Mouse (Mus musculus): Measurements from ENCODE around the gene Nek10.
A peak's percentile ranks its signal among the peaks of the same experiment; 100 is the strongest.
"Not testable (repeated sequence)": the region's sequence is repeated elsewhere in the genome, so short reads cannot be mapped to it uniquely, and the experiment has no call there.

The Nek10 gene

DNA sequence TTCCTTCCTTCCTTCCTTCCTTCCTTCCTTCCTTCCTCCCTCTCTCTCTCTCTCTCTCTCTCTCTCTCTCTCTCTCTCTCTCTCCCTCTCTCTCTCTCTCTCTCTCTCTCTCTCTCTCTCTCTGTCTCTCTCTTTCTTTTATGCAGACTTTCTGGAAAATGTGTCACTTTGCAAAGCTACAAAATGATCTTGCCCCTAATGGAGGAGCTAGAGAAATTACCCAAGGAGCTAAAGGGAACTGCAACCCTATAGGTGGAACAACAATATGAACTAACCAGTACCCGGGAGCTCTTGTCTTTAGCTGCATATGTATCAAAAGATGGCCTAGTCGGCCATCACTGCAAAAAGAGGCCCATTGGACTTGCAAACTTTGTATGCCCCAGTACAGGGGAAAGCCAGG is at the start of gene Nek10:
TSS of gene Nek10 (plus strand) at position 301 of the 400 bp plus-strand sequence.
- not testable (repeated sequence) for DNase-seq (ENCODE audit: low read depth)

DNA sequence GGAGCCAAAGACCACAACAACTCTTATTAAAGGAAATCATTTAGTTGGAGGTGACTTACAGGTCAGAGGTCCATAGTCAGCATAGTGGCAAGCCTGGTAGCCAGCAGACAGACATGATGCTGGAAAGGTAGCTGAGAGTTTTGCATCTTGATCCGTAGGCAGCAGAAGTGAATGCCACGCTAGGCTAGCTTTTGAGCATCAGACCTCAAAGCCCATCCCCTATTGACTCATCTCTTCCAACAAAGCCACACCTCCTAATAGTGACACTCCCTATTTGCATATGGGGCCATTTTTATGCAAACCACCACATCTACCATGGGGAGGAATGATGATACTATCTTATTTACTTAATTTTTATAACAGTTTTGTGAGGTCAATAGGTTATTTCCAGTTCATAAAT is 22.0 kb upstream of the Nek10 start:
- no peak for DNase-seq (ENCODE audit: low read depth)

DNA sequence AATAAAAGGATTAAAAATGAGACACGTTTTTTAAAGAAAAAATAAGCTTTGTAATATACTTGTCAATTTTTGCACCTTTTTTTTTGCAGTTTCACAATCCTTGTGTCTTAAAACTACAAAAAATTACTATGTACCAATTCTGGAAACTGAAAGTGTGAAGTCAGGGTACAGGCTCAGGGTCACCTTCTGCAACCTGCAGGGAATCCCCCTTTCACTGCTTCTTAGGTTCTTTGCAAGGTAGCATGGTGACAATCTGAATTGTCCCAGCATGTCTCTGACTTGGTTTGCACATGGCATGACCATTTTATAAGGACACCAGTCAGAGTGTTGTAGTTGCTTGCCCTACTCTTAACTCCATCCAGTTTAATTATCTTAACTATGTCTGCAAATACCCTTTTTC is 19.0 kb upstream of the Nek10 start:
- no peak for DNase-seq (ENCODE audit: low read depth)

DNA sequence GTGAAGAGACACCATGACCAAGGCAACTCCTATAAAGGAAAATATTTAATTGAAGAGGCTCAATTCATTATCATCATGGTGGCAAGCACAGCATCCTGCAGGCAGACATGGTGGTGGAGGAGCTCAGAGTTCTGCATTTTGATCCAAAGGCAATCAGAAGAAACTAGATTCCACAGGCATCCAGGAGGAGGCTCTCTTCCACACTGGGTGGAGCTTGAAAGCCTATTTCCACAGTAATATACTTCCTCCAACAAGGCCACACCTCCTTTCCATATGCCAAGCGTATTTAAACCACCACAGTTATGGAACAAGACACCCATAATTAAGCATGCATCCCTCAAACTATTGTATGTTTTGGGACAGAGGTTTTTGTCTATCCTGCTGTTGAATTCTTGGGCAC is 16.2 kb upstream of the Nek10 start:
- no peak for DNase-seq (ENCODE audit: low read depth)

DNA sequence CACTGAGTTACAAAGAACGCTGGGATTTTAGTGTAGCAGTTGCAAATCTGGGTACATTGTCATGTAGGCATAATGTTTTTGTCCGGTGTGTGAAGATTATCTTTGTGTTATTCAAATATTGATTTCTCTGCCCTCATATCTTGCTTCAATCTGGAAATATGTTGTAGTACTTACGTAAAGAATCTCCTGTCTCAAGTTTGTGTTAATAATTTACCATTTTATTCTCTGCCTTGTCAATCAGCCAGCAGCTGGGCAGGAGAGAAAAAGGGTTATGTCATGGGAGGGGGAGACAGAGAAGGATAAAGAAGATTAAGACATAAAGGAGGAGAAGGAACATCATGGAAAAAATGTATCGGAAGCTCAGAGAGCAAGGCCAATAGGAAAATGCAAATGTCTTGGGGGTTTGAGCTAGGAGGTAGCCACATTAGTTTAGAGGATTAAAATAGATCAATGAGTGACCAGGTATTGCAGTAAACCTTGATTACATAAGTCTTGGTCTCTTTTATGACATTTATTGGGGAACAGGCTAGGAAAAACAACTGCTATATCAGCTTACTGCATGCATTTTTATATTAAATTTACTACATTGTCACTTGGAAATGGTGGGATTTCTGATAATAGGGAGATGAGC is 13.3 kb upstream of the Nek10 start:
- DNase-seq (ENCODE audit: low read depth) = no peak

DNA sequence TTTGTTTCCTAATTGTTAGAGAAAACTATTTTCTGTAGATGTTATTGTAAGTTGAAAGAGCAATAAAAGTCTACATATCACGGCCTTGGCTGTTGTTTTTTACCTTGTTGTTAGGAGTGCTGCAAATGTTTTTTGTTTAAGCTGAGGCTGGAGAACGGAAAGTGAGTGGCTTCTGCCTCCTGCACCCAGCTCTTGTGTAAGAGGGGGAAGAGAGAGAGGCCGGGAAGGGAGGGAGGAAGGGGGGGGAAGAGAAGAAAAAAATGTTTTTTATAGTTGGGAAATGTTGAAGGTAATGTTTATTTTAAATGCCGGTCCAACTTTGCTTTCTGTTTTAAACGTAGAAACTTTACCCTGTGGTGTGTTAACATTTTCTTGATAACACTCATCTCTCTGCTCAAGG is 3.4 kb upstream of the Nek10 start:
- DNase-seq (ENCODE audit: low read depth) = no peak

DNA sequence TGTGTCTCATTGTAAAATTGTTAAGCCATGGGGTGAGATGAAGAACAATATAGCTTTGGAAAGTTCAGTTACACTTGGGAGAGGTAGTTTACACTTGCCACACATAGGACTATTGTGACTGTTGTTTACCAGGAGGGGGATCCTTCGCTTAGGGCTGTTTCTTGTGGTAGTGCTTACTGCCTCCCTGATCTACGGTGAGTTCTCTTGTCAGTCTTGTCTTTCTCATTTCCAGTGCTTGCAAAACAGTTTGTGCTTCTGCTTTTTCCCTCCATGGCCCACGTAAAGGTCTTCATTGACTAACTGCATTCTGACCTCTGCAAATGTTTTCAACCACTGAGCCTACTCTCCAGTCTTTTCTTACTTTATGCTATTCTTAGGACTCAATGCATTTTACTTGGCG is 2.9 kb upstream of the Nek10 start:
- no peak for DNase-seq (ENCODE audit: low read depth)

DNA sequence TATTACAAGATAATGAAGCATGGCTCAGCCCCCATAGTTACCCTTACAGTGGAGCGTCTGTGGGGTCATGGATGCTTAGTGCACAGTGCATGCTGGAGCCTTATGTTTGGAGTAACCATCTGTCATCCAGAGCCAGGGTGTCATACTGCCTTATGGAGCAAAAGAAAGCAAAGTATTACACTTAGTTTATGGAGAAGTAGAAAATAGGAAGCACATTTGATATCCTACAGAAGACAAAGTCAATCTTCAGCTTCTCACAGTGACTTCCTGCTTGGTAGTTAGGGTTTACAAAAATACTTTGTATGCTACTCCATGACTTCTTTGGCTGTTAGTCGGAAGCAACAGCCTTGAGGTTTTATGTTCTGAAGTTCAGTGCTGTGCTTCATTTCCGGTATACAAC is 2.4 kb upstream of the Nek10 start:
- DNase-seq (ENCODE audit: low read depth) = no peak

DNA sequence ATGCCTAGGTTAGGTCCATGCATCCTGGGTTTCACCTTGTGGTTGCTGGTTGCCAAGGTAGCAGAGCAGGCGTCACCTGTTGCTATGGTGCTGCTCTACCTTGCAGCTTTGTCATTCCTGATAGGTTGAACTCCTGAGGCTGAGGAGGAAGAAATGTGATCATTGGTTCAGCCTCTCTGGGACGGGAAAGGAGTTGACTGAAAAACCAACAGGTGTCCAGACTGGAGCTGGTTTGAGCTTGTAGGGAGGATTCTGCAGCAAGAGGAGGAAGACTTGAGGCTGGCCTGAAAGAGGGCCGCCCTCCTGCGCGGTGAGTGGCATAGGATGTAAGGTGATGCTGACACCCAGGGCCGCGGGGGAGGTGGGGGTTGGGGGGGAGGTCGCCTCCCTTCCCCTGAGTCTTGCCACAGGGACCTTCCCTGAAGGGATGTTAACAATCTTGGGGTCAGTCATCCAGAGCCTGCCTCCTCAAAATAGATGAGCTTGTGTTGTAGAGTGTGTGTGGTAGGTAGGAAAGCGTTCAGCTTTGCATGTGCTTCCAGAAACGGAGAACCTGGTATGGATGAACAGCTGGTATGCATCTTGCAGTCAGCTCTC is 804 bp downstream of the Nek10 start:
- no peak for DNase-seq (ENCODE audit: low read depth)

DNA sequence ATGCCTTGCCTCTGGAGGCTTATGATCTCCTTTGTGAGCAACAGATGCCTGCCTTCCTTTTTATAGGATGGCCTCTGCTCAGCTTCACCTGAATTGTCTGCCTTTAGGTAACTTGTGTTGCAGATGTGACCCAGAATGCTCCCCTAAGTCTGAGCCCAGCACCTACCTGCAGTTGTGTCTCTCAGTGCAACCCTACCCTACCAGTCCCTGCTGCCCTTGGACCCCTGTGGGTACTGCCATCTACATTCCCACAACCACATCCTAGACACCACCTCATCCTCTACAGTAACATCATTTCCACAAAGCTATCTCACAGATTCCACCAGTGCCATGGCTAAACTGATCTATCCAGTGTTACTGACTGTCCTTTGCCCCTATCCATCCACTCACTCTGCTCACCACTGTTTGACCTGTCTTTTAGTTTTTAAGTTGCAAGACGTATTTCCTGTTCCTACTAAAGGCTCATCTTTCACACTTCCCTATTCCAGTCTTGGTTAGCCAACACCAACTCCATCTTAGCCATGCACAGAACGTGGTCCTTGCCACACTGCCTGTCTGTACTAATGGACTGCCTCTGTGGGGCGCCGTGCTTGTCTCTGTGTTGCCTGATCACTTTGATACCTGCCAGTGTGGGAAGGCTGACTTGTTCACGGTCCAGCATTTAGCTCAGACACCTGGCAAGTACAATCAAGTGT is 1.4 kb downstream of the Nek10 start:
- no peak for DNase-seq (ENCODE audit: low read depth)

DNA sequence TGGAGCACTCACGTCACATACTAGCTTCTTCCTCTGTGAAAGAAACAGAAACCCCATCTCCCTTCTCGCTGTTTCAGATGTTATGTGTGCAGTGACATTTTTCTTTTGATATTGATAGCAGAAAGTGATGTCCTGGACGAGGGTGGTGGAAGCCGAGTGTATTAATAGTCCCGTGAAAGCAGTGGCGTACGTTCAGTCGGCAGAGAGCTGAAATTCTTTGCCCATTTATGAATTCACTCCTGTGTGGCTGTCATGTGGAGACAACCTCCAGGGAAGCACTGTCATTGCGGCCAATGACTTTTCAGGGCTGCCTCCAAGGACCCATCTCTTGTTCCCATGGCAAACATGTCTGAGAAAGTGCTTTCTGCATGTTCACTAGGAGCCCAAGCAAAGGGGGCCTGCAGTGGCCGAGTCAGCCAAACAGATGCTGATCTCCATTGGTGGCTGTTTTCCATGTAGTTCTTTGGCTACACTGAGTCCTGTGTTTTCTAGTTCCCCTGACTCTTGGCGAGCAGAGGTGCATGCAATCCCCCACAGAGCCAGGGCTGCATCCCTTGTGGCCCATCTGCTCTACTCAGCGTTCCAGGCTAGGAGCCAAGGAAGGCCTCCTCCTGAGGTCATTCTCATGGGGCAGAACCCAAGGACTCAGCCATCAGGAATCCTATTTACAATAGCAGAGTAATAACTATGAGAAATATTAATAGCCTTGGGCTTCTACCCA is 29.5 kb downstream of the Nek10 start:
- DNase-seq (ENCODE audit: low read depth) = no peak

DNA sequence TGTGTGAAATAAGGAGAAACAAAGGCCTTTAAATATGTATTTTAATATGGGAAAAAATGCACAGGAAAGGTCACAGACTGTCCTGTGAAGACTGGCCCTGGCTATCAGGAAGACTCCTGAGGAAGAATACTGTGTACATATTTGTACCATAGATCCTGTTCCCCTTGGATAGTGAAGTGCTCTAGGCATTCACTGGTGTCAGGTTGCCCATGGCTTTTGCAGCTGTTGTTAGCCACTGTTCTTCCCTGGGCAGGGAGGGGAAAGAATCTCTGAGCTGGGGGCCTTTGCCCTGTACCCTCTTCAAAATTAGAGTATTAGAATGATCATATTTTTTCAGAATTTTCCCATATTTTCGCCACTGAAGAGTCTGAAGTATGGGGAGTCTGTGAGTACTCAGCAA is 30.3 kb downstream of the Nek10 start:
- DNase-seq (ENCODE audit: low read depth) = no peak

DNA sequence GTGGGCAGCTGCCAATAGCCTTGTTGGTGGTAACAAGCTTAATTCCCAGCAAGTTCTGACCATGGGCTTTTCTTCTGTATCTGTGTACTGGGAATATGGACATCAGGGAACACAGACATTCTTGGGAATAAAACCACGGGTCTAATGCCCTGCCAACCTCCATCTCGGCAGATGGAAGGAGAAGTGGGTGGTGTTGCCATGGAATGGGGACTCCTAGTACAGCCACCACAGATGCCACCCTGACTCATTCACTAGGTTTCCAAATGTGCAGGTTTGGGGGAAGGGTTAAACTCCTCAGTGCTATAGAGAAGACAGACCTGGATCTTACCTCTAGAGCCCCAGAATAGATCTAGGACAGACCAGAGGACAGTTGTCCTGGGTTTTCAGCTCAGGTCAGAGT is 31.1 kb downstream of the Nek10 start:
- no peak for DNase-seq (ENCODE audit: low read depth)

DNA sequence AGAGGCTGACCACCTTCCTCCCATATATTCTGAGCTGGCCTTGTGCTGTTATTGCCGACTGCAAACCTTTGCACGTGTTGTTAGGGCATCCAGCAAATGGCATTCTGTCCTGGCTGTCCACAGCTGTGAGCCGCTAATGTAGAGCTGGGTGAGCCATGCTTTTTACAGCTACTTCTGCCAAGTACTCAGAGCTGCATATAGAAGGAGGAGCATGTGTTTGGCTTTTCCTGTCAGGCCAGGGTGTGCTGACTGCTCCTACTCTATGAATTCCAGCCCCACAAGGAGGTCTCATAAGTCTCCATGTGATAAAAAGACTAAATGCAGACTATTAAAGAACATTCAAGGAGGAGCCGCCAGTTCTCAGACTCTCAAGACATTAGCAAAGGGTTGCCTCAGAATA is 34.4 kb downstream of the Nek10 start:
- no peak for DNase-seq (ENCODE audit: low read depth)

DNA sequence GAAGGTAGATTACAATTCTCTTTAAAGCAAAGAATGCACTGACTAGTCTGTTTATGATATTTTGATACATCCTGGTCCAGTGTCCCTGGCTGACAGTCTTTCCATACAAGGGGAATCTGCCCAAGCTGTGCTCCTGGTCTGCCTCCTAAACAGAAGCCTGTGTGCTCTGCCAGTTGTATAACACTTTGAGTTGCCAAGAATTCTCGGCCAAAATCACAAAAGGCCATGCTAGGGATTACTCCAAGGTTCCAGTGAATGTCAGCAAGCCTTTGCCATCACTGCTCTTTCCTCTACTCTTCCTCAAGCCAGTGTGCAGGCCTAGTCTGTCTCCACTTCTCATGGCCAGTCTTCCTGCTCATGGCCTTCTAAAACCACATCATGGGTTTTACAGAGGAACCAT is 34.9 kb downstream of the Nek10 start:
- DNase-seq (ENCODE audit: low read depth) = no peak

DNA sequence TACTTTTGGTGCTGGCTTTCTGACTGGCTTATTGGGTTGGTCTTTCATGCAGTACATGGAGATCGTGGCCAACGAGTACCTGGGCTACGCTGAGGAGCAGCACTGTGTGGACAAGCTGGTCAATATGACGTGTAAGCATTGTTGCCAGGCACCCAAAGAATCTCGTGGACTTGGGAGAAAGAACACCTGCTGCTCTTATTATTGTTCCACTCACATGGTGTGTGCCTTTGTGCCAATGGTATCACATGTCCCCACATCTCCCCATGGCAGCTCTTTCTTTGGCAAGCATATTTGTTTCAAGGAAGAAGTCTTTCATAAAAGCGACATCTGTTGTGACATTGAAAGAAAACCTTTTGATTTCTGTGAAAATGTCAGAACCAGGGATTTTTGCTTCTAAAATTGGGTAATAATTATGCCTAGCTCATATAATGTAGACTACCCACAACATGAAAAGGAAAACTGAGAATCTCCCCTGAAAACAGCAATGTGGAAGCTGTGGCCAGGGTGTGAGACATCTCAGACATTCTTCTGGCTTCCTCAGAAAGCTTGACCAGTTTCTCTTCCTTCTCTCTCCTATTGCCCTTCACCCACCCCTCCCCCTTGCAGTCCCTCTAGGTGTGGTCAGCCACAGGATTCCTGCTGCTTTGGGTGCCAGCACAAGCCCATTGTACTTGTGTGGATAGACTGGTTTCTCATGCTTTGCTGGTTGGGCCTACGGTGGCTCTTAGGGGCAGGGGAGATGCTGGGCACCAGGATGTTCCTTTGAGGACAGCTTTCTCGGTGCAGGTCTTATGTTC is 39.7 kb downstream of the Nek10 start:
- DNase-seq (ENCODE audit: low read depth) = no peak

DNA sequence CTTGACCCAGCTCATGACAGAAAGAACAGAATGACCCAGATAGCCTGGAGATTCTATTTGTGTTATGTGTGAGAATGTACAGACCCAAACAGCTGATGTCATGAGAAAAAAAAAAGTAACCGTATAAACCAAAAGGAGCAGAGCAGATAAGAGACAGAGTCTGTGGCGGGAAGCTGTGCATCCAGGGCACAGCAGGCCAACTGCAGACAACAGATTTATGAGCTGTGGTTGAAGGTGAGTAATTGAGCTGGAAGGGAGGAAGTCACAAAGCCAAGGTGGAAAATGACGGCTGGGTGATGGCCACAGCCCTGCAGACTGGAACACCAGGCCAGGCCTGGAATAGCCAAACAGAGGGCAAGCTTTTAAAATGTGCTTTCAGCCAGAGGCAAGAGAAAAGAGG is 49.6 kb downstream of the Nek10 start:
- DNase-seq (ENCODE audit: low read depth) = no peak

DNA sequence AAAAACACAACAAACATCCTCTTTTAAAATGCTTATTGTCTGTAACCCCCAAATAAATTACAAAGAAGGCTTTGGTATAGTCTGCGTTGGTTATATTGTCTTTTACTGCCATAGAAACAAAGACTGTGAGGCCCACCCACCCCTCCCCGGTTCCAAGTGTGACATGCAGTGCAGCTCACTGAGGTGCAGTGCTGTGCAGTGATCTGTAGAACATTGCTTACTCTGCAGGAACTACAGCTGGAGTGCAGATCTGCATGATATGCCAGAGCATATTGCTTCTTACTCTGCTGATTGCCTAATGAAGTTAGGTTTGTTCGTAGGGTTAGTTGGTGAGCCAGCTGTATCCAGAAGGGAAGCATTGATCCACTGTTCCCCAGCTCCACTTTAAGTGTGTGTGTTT is 57.1 kb downstream of the Nek10 start:
- no peak for DNase-seq (ENCODE audit: low read depth)

DNA sequence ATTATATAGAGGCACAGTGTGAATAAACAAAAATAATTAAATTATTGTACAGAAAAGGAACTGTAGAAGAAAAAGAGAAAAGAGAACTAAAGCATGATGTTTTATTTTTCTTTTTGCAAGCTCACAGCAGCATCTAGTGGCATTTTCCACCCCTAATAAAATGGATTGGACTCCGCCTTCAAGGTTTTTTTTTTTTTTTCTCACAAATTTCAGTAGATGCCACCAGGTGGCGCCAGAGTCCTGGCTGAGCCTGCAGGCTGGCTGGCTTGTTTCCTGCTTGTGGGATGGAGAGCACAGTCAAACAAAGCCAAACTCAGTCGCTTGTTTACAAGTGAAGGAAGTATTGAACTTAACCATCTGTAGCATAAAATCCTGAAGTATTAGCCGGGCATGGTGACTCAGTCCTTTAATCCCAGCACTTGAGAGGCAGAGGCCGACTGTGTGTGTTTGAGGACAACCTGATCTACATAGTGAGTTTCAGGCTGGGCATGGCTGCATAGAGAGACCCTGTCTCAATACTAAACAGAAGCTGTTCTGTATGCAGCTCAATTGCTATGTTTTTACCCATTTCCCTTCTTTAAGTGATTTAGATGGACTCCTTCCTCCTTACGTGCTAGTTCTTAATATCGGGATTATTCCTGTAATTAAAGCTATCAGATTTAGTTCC is 60.6 kb downstream of the Nek10 start:
- DNase-seq (ENCODE audit: low read depth) = peak; percentile 85

DNA sequence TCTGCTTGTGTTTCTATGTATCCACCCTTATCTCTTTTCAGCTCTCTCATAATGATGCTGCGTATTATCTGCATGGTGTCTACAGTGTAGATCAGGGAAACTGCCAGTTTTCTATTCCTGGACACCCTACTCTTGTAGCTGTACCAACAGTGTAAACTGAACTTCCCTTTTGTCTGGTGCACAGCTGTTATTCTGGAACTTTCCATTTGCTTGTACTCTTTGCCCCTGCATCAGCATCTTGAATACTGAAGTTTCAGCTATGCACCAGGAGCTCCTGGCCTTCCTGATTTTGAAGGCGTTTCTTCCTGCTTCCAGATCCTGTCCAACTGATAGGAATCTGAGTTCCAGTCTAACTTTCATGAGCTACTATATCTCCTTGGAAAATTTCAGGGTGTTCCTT is 66.0 kb downstream of the Nek10 start:
- no peak for DNase-seq (ENCODE audit: low read depth)

DNA sequence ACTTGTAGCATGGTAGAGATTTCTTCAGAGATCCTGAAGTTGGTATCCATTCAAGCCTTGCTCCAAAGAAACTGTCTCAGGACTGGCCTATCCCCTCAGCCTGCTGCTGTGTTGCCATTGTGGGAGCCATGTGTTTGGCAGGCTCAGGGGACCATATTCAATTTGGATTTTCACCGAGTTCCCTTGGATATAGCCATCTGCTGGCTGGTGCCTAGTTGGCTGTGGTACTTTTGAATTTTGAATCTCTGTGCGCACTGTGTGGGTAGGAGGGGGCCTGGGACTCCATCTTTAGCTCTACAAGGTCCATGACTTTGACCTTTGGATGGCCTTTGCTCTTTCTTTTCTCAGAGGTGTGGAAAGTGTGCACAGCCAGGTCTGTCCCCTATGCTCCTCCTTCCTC is 66.8 kb downstream of the Nek10 start:
- DNase-seq (ENCODE audit: low read depth) = no peak

DNA sequence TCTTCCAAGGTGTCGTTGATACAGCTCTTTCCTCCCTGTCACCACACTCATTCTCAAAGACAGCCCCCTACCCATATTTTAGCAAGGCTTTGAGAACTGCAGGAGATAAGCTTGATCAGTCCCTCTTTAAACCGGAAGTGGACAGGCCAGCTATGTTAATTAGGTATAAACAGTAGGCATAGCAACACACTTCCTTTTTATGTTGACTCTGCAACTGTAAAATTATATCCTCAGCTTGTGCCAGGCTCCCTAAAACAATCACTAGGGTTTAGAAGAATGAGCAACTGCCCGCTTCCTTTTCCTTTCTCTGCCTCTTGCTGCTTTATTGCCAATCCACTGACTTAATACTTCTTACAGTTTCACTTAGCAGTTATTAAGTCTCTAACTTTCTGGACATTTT is 67.2 kb downstream of the Nek10 start:
- no peak for DNase-seq (ENCODE audit: low read depth)

All from induced T-regulatory cell, adult 2 months (primary cell).